Mouse (Mus musculus): ENCODE data around the gene Ybx3.

The Ybx3 gene

GRCm38 (mm10) chr6:131327076-131327475, 61.2 kb downstream of the Ybx3 start:
- no peak for DNase-seq (ENCODE audit: low spot score)

- no peak for DNase-seq (ENCODE audit: low spot score)
Observed at GRCm38 (mm10) chr6:131321854-131322639, 66.2 kb downstream of the Ybx3 start.

GRCm38 (mm10) chr6:131316155-131317101, 71.8 kb downstream of the Ybx3 start:
- DNase-seq (ENCODE audit: low spot score): no peak

All from c-Kit-positive CD71-positive TER-119-positive erythroid progenitor cells, embryonic 14.5 days (primary cell).